Mouse (Mus musculus): Measurements from ENCODE around the gene Lcn9.

Gene Lcn9

GRCm38 (mm10) chr2:25844097-25844496 lies 21.1 kb downstream of the Lcn9 start:
- in situ Hi-C loops (cut with MboI; ENCODE audit: unreplicated experiment in 2 of 2), result loop anchor here (10.0 to 25.0 kb wide), 3 partner anchors 181 to 718 kb away; partner anchors contain the start of gene Ubac1 (in 1 of the 2)

- in situ Hi-C loops (cut with MboI; ENCODE audit: unreplicated experiment in 2 of 2), result loop anchor here (5.0 to 25.0 kb wide), 4 partner anchors 66 to 716 kb away; partner anchors contain the start of gene Ubac1 (in 1 of the 2)
These were observed 23.6 kb downstream of the Lcn9 start for GRCm38 (mm10) chr2:25846516-25846915.

GRCm38 (mm10) chr2:25847226-25847625 lies 24.3 kb downstream of the Lcn9 start, which contains the start of gene Sohlh1:
TSS of gene Sohlh1 (minus strand) at chr2:25847248.
- in situ Hi-C loops (cut with MboI; ENCODE audit: unreplicated experiment in 2 of 2), result loop anchor here (5.0 to 25.0 kb wide), 4 partner anchors 65 to 715 kb away; partner anchors contain the start of gene Ubac1 (in 1 of the 2)

- in situ Hi-C loops (cut with MboI; ENCODE audit: unreplicated experiment in 2 of 2), result loop anchor here in 1 of 2 experiments (5.0 to 10.0 kb wide), 2 partner anchors 62 to 174 kb away; partner anchors contain the start of gene Ubac1
These were observed 27.4 kb downstream of the Lcn9 start for GRCm38 (mm10) chr2:25850330-25850729.

- in situ Hi-C loops (cut with MboI; ENCODE audit: unreplicated experiment in 2 of 2), result loop anchor here in 1 of 2 experiments (5.0 to 10.0 kb wide), 2 partner anchors 60 to 172 kb away; partner anchors contain the start of gene Ubac1
These were observed 29.7 kb downstream of the Lcn9 start for GRCm38 (mm10) chr2:25852626-25853025.

- in situ Hi-C loops (cut with MboI; ENCODE audit: unreplicated experiment in 2 of 2), result loop anchor here in 1 of 2 experiments (5.0 to 10.0 kb wide), 2 partner anchors 58 to 171 kb away; partner anchors contain the start of gene Ubac1
These were observed 31.0 kb downstream of the Lcn9 start for GRCm38 (mm10) chr2:25853998-25854397.

GRCm38 (mm10) chr2:25859891-25860290 lies 36.9 kb downstream of the Lcn9 start:
- in situ Hi-C loops (cut with MboI; ENCODE audit: unreplicated experiment in 2 of 2), result loop anchor here in 1 of 2 experiments (10.0 kb wide), 1 partner anchor 165 kb away; the partner anchor contains the start of gene Ubac1

GRCm38 (mm10) chr2:25862038-25862437 lies 39.1 kb downstream of the Lcn9 start:
- in situ Hi-C loops (cut with MboI; ENCODE audit: unreplicated experiment in 2 of 2), result no loop called here

GRCm38 (mm10) chr2:25862696-25863270 lies 39.8 kb downstream of the Lcn9 start:
- in situ Hi-C loops (cut with MboI; ENCODE audit: unreplicated experiment in 2 of 2), result no loop called here

- in situ Hi-C loops (cut with MboI; ENCODE audit: unreplicated experiment in 2 of 2), result no loop called here
These were observed 40.6 kb downstream of the Lcn9 start, which contains the start of gene Kcnt1 for GRCm38 (mm10) chr2:25863337-25864131. TSS of gene Kcnt1 (plus strand) at chr2:25863734.

GRCm38 (mm10) chr2:25864230-25864629 lies 41.3 kb downstream of the Lcn9 start:
- in situ Hi-C loops (cut with MboI; ENCODE audit: unreplicated experiment in 2 of 2), result no loop called here

- in situ Hi-C loops (cut with MboI; ENCODE audit: unreplicated experiment in 2 of 2), result no loop called here
These were observed 42.5 kb downstream of the Lcn9 start for GRCm38 (mm10) chr2:25865412-25865811.

- in situ Hi-C loops (cut with MboI; ENCODE audit: unreplicated experiment in 2 of 2), result no loop called here
These were observed 43.7 kb downstream of the Lcn9 start for GRCm38 (mm10) chr2:25866656-25867055.

Measured in v-Abl transformed pro-B cells (cell line).